Mouse (Mus musculus) kidney, postnatal 0 days (tissue): Measurements from ENCODE around the gene Gm20388. TPM values are rescaled to one million over a fixed set of nuclear protein-coding genes. Genes with fewer than 3 reads are reported as not detected.

Experiments used
- ATAC-seq: fragments of 200-750 bp; cut with Nextera tagmentation; replicated peaks from 2 replicates; pipeline ENCODE4 v1.8.0; 2017; ENCODE audit warnings: low read depth, moderate number of reproducible peaks, moderate TSS enrichment, moderate library complexity; ENCODE audit not compliant: low FRiP score
- DNase-seq: peaks from one replicate; pipeline ENCODE4 v3.0.0-alpha.2; 2016; ENCODE audit warnings: low spot score
- H3K27ac ChIP-seq: fragments of 300-500 bp; sonication (generic); 2 replicates; pipeline ENCODE4 v1.5.1; 2014; ENCODE audit warnings: mild to moderate bottlenecking
- H3K27me3 ChIP-seq: fragments of 300-500 bp; sonication (generic); 2 replicates; pipeline ENCODE4 v1.6.1; 2014; ENCODE audit warnings: low read length, mixed read lengths; ENCODE audit not compliant: insufficient read depth
- H3K36me3 ChIP-seq: fragments of 300-500 bp; sonication (generic); 2 replicates; pipeline ENCODE4 v1.6.1; 2014; ENCODE audit warnings: low read length, mixed read lengths; ENCODE audit not compliant: insufficient read depth
- H3K4me1 ChIP-seq: fragments of 300-500 bp; sonication (generic); replicated peaks from 2 replicates; pipeline ENCODE4 v1.6.1; 2014; ENCODE audit warnings: antibody characterized with exemption, low read length, mixed read lengths; ENCODE audit not compliant: insufficient read depth
- H3K4me2 ChIP-seq: fragments of 300-500 bp; sonication (generic); 2 replicates; pipeline ENCODE4 v1.6.1; 2014; ENCODE audit warnings: mild to moderate bottlenecking, low read length, moderate library complexity, mixed read lengths
- H3K4me3 ChIP-seq: fragments of 300-500 bp; sonication (generic); replicated peaks from 2 replicates; pipeline ENCODE4 v1.5.1; 2014; ENCODE audit warnings: low read depth, low read length
- H3K9ac ChIP-seq: fragments of 300-500 bp; sonication (generic); 2 replicates; pipeline ENCODE4 v1.6.1; 2014; ENCODE audit warnings: low read depth, low read length
- H3K9me3 ChIP-seq: fragments of 300-500 bp; sonication (generic); replicated peaks from 2 replicates; pipeline ENCODE4 v1.6.1; 2016; ENCODE audit warnings: low read length, inconsistent platforms, mixed read lengths
- CTCF ChIP-seq: IDR thresholded peaks from 2 replicates; pipeline ENCODE4 v1.5.1; 2016; ENCODE audit warnings: antibody characterized with exemption, low read depth, mild to moderate bottlenecking, moderate library complexity
- WGBS: fragments of 180-500 bp; shearing (Covaris S2); extraction: QIAGEN DNeasy Blood & Tissue Kit; methylation state at CpG from one replicate; pipeline ENCODE4 v1.1.7; 2014; 5-methylcytosine and 5-hydroxymethylcytosine counted together
- polyA plus RNA-seq: library from polyadenylated mRNA; unstranded; fragments of >200 nt; fragmentation: Nextera tagmentation; extraction: Ambion mirVana; gene quantifications from 2 replicates; pipeline ENCODE4 v1.2.1, GENCODE M21; 2015

Gene Gm20388
- polyA plus RNA-seq, 1 experiment from 2014 or later: not detected

GRCm38 (mm10) chr8:122537033-122537432 lies 2626.4 kb downstream of the Gm20388 start:
- H3K4me2 ChIP-seq: no peak overlapping the region
- peak overlapping the region; percentile 85 for H3K27ac ChIP-seq
- no peak for TF ChIP-seq CTCF
- WGBS: 9% methylated on average over 6 of the region's 6 CpGs
- H3K9ac ChIP-seq: no peak overlapping the region
- 0 out of 2 replicates have a peak, but pooled peaks cover under 1% of the 10 kb centered on the region for H3K36me3 ChIP-seq
- no peak overlapping the region for H3K4me3 ChIP-seq
- peak; percentile 85 for ATAC-seq
- H3K4me1 ChIP-seq: peaks cover 25% of the 10 kb centered on the region; the same call in 1 of the 2 replicates
- DNase-seq: peak; percentile 93
- H3K9me3 ChIP-seq: no peaks in the 10 kb centered on the region
- H3K27me3 ChIP-seq: no peaks in the 10 kb centered on the region

GRCm38 (mm10) chr8:122537812-122538211 lies 2627.2 kb downstream of the Gm20388 start:
- 81% methylated on average over 2 of the region's 2 CpGs for WGBS
- Histone ChIP-seq H3K4me1 (peaks cover 24% of the 10 kb centered on the region; the same call in 1 of the 2 replicates), H3K27ac (peak overlapping the region; percentile 85), H3K4me2 (no peak overlapping the region), H3K36me3 (0 out of 2 replicates have a peak, but pooled peaks cover 2% of the 10 kb centered on the region), H3K4me3 (no peak overlapping the region), H3K27me3 (no peaks in the 10 kb centered on the region), H3K9ac (no peak overlapping the region), H3K9me3 (no peaks in the 10 kb centered on the region)
- no peak for TF ChIP-seq CTCF
- ATAC-seq (no peak), DNase-seq (no peak)

- no peaks in the 10 kb centered on the region for H3K9me3 ChIP-seq
- no peak for ATAC-seq
- no peak overlapping the region for H3K4me3 ChIP-seq
- H3K27me3 ChIP-seq: no peaks in the 10 kb centered on the region
- WGBS: 85% methylated on average over 9 of the region's 9 CpGs
- H3K4me2 ChIP-seq: no peak overlapping the region
- TF ChIP-seq CTCF: no peak
- 0 out of 2 replicates have a peak overlapping the region, but pooled peaks have one; percentile 85 for H3K27ac ChIP-seq
- H3K36me3 ChIP-seq: 0 out of 2 replicates have a peak, but pooled peaks cover 2% of the 10 kb centered on the region
- peaks cover 24% of the 10 kb centered on the region; the same call in 1 of the 2 replicates for H3K4me1 ChIP-seq
- no peak for DNase-seq
- no peak overlapping the region for H3K9ac ChIP-seq
Measured at GRCm38 (mm10) chr8:122538310-122539076, 2627.9 kb downstream of the Gm20388 start.

GRCm38 (mm10) chr8:122544138-122544537 lies 2633.5 kb downstream of the Gm20388 start:
- Histone ChIP-seq H3K4me3 (no peak overlapping the region), H3K9ac (no peak overlapping the region), H3K27me3 (no peaks in the 10 kb centered on the region), H3K4me2 (no peak overlapping the region), H3K36me3 (0 out of 2 replicates have a peak, but pooled peaks cover 2% of the 10 kb centered on the region), H3K9me3 (no peaks in the 10 kb centered on the region), H3K4me1 (peaks cover 37% of the 10 kb centered on the region), H3K27ac (no peak overlapping the region)
- no peak for TF ChIP-seq CTCF
- no peak for ATAC-seq
- DNase-seq: no peak
- 87% methylated on average over 8 of the region's 8 CpGs for WGBS

- DNase-seq (no peak), ATAC-seq (0 out of 2 replicates have a peak, but pooled peaks have one; percentile 9)
- H3K4me1 ChIP-seq: peaks cover 50% of the 10 kb centered on the region
- H3K9ac ChIP-seq: peak overlapping the region; percentile 25; the same call in 1 of the 2 replicates
- TF ChIP-seq CTCF: no peak
- no peaks in the 10 kb centered on the region for H3K9me3 ChIP-seq
- H3K36me3 ChIP-seq: 0 out of 2 replicates have a peak, but pooled peaks cover 2% of the 10 kb centered on the region
- no peaks in the 10 kb centered on the region for H3K27me3 ChIP-seq
- H3K4me2 ChIP-seq: peak overlapping the region; percentile 88
- WGBS: 67% methylated on average over 7 of the region's 7 CpGs
- peak overlapping the region; percentile 94 for H3K27ac ChIP-seq
- H3K4me3 ChIP-seq: no peak overlapping the region
Measured at GRCm38 (mm10) chr8:122546066-122546755, 2635.6 kb downstream of the Gm20388 start.

- DNase-seq (peak; percentile 78), ATAC-seq (peak; percentile 30; the same call in 1 of the 2 replicates)
- Histone ChIP-seq H3K9me3 (no peaks in the 10 kb centered on the region), H3K36me3 (0 out of 2 replicates have a peak, but pooled peaks cover 2% of the 10 kb centered on the region), H3K27ac (peak overlapping the region; percentile 94), H3K4me2 (peak overlapping the region; percentile 88), H3K9ac (peak overlapping the region; percentile 25; the same call in 1 of the 2 replicates), H3K4me1 (peaks cover 50% of the 10 kb centered on the region), H3K27me3 (no peaks in the 10 kb centered on the region), H3K4me3 (no peak overlapping the region)
- WGBS: 12% methylated on average over 24 of the region's 24 CpGs
- no peak for TF ChIP-seq CTCF
Measured at GRCm38 (mm10) chr8:122546811-122547453, 2636.3 kb downstream of the Gm20388 start.
